Mouse (Mus musculus) heart, embryonic 15.5 days (tissue): Measurements from ENCODE around the gene Gm20831. TPM values are rescaled to one million over a fixed set of nuclear protein-coding genes. Genes with fewer than 3 reads are reported as not detected.
"Not testable (repeated sequence)": the region's sequence is repeated elsewhere in the genome, so short reads cannot be mapped to it uniquely, and the experiment has no call there.

Experiments used
- ATAC-seq: fragments of 200-750 bp; cut with Nextera tagmentation; replicated peaks from 2 replicates; pipeline ENCODE4 v1.8.0; 2017; ENCODE audit warnings: low read depth, moderate TSS enrichment; ENCODE audit not compliant: insufficient number of reproducible peaks, insufficient read depth, low FRiP score
- H3K27ac ChIP-seq: fragments of 300-500 bp; sonication (generic); 2 replicates; pipeline ENCODE4 v1.5.1; 2015; ENCODE audit warnings: mild to moderate bottlenecking, inconsistent platforms
- H3K27me3 ChIP-seq: fragments of 300-500 bp; sonication (generic); 2 replicates; pipeline ENCODE4 v1.6.1; 2015; ENCODE audit warnings: inconsistent platforms
- H3K36me3 ChIP-seq: fragments of 300-500 bp; sonication (generic); 2 replicates; pipeline ENCODE4 v1.6.1; 2015; ENCODE audit warnings: mild to moderate bottlenecking, inconsistent platforms
- H3K4me1 ChIP-seq: fragments of 300-500 bp; sonication (generic); replicated peaks from 2 replicates; pipeline ENCODE4 v1.6.1; 2015; ENCODE audit warnings: inconsistent platforms
- H3K4me2 ChIP-seq: fragments of 300-500 bp; sonication (generic); 2 replicates; pipeline ENCODE4 v1.6.1; 2015; ENCODE audit warnings: inconsistent platforms, mild to moderate bottlenecking, moderate library complexity
- H3K4me3 ChIP-seq: fragments of 300-500 bp; sonication (generic); 2 replicates; pipeline ENCODE4 v1.5.1; 2015; ENCODE audit warnings: mild to moderate bottlenecking, inconsistent platforms
- H3K9ac ChIP-seq: fragments of 300-500 bp; sonication (generic); 2 replicates; pipeline ENCODE4 v1.6.1; 2015; ENCODE audit warnings: mild to moderate bottlenecking, inconsistent platforms
- H3K9me3 ChIP-seq: fragments of 300-500 bp; sonication (generic); replicated peaks from 2 replicates; pipeline ENCODE4 v1.6.1; 2016; ENCODE audit warnings: inconsistent platforms
- WGBS: fragments of 180-500 bp; shearing (Covaris S2); methylation state at CpG from one replicate; pipeline ENCODE4 v1.1.7; 2015; ENCODE audit warnings: mixed read lengths; 5-methylcytosine and 5-hydroxymethylcytosine counted together
- polyA plus RNA-seq: library from polyadenylated mRNA; unstranded; fragments of >200 nt; fragmentation: Nextera tagmentation; extraction: Ambion mirVana; gene quantifications from 2 replicates; pipeline ENCODE4 v1.2.1, GENCODE M21; 2015

The Gm20831 gene
- not detected in 2 replicates for polyA plus RNA-seq

DNA sequence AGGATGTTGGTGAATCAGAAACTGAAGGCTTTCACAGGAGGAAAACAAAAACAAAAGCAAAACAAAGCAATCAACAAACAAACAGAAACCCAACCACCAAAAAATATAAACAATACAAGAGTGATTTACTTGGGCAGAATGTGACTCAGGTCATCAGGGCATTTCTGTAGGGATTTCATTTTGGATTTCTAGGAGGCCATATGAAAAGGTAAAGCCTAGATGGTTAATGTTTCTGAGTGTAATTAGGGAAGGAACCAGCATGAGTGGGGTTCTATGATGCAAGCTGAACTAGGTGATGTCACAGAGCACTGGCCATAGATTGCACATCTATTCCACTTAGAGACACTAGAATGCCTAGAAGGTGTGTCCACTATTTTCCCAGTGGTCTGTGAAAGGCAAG, at the start of gene Gm20831, which contains the start of gene Gm20772:
Gene Gm20831, plus strand, starts transcription at position 301 of the 400 bp plus-strand sequence.
Gene Gm20772, plus strand, starts transcription at position 301 of the 400 bp plus-strand sequence.
- not testable (repeated sequence) for ATAC-seq, H3K36me3 ChIP-seq, H3K27ac ChIP-seq, H3K4me2 ChIP-seq, H3K4me1 ChIP-seq, H3K4me3 ChIP-seq, H3K9me3 ChIP-seq, H3K9ac ChIP-seq, H3K27me3 ChIP-seq

DNA sequence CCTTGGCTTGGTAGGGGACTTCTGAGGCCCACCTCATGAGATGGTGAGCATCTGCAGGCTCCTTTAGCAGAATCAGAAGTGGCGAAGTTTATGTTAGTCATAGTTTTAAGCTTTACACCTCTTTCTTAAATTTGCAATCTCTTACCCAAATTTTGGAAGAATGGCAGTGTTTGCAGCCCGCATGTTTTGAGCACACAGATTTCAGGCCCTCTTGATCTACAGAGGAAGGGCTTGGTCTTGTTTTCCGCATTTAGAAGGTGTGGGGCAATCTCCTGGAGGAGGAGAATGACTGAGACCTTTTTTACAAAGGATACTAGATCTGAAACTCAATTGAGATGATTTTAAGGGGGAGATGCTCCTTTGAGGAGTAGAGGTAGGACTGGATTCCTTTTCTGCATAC, 28.4 kb upstream of the Gm20831 start, which contains the start of gene Gm21904:
Gene Gm21904, minus strand, starts transcription at position 101 of the 400 bp plus-strand sequence.
- not testable (repeated sequence) for H3K9ac ChIP-seq, H3K36me3 ChIP-seq, H3K4me3 ChIP-seq, H3K4me1 ChIP-seq, ATAC-seq, H3K27ac ChIP-seq, H3K27me3 ChIP-seq, H3K9me3 ChIP-seq, H3K4me2 ChIP-seq
- no CpG with 5 or more reads among the region's 3 CpGs for WGBS

DNA sequence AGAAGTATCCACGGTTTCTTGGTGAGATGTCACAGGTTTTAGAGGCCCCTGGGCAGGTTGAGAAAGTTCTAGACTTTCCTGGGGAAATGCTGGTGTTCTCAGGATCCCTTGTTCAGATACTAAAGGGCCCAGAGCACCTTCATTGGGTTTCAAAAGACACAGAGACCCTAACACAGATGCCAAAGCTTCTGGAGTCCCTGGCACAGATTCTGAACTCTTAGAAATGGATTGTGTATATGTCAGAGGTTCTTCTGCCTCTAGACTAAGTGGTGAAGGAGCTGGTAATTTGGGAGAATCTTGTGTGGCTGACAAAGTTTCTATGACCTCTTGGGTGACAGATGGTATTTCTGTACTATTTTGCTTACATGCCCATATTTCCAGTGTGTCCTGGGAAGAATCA, 62.7 kb downstream of the Gm20831 start, which contains the start of gene Srsy:
Gene Srsy, minus strand, starts transcription at position 101 of the 400 bp plus-strand sequence.
- H3K36me3 ChIP-seq, H3K4me1 ChIP-seq, H3K9me3 ChIP-seq, H3K4me2 ChIP-seq, ATAC-seq, H3K9ac ChIP-seq, H3K27ac ChIP-seq, H3K4me3 ChIP-seq, H3K27me3 ChIP-seq: not testable (repeated sequence)
- whole genome bisulfite sequencing, result no CpG with 5 or more reads among the region's 1 CpGs

Other genes with a start within 250 kb of the Gm20831 start
- gene Gm21904, start 28.5 kb upstream of the Gm20831 start, polyA plus RNA-seq, result not detected in 2 replicates
- not detected in 2 replicates for gene Gm20772, start within 50 bp of the Gm20831 start, polyA plus RNA-seq
- not detected in 2 replicates for gene Srsy, start 62.6 kb downstream of the Gm20831 start, polyA plus RNA-seq
- gene Gm21764, start 187.1 kb downstream of the Gm20831 start, polyA plus RNA-seq, result not detected in 2 replicates
- not detected in 2 replicates for gene Ssty1, start 214.4 kb downstream of the Gm20831 start, polyA plus RNA-seq